Mouse (Mus musculus): ENCODE data around the gene Igsf11. TPM values are rescaled to one million over a fixed set of nuclear protein-coding genes. Genes with fewer than 3 reads are reported as not detected.

The Igsf11 gene
- total RNA-seq, 2 experiments from 2014 or later = 0.17 to 0.18 TPM

GRCm38 (mm10) chr16:38945111-38945510 is 52.6 kb downstream of the Igsf11 start:
- H3K27ac ChIP-seq = no peak overlapping the region
- no peak for TF ChIP-seq CTCF (IDR thresholded peaks at IDR 0.05)
- no peak overlapping the region for H3K4me3 ChIP-seq
- intact Hi-C loops (cut with DNase I) = no loop called here
- no peak for DNase-seq

- Histone ChIP-seq H3K4me3 (no peak overlapping the region), H3K27ac (no peak overlapping the region)
- DNase-seq = no peak
- TF ChIP-seq CTCF (IDR thresholded peaks at IDR 0.05) = no peak
- intact Hi-C loops (cut with DNase I) = no loop called here
Measured at GRCm38 (mm10) chr16:38945581-38945981, 53.1 kb downstream of the Igsf11 start.

GRCm38 (mm10) chr16:38946453-38946852 is 54.0 kb downstream of the Igsf11 start:
- no peak for TF ChIP-seq CTCF (IDR thresholded peaks at IDR 0.05)
- no peak for DNase-seq
- H3K4me3 ChIP-seq = no peak overlapping the region
- no peak overlapping the region for H3K27ac ChIP-seq
- intact Hi-C loops (cut with DNase I) = no loop called here

GRCm38 (mm10) chr16:38947141-38947879 is 54.8 kb downstream of the Igsf11 start:
- intact Hi-C loops (cut with DNase I) = no loop called here
- TF ChIP-seq CTCF (IDR thresholded peaks at IDR 0.05) = no peak
- DNase-seq = no peak
- H3K4me3 ChIP-seq = no peak overlapping the region
- H3K27ac ChIP-seq = no peak overlapping the region

- Histone ChIP-seq H3K4me3 (no peak overlapping the region), H3K27ac (no peak overlapping the region)
- TF ChIP-seq CTCF (IDR thresholded peaks at IDR 0.05) = no peak
- no peak for DNase-seq
- intact Hi-C loops (cut with DNase I) = no loop called here
Measured at GRCm38 (mm10) chr16:38948441-38948840, 56.0 kb downstream of the Igsf11 start.

- H3K4me3 ChIP-seq = no peak overlapping the region
- no peak for TF ChIP-seq CTCF (IDR thresholded peaks at IDR 0.05)
- no peak for DNase-seq
- intact Hi-C loops (cut with DNase I) = no loop called here
- no peak overlapping the region for H3K27ac ChIP-seq
Measured at GRCm38 (mm10) chr16:38952881-38953280, 60.4 kb downstream of the Igsf11 start.

- TF ChIP-seq CTCF (IDR thresholded peaks at IDR 0.05) = no peak
- intact Hi-C loops (cut with DNase I) = no loop called here
- Histone ChIP-seq H3K27ac (no peak overlapping the region), H3K4me3 (no peak overlapping the region)
- no peak for DNase-seq
Measured at GRCm38 (mm10) chr16:38953821-38954220, 61.4 kb downstream of the Igsf11 start.

- no peak overlapping the region for H3K27ac ChIP-seq
- intact Hi-C loops (cut with DNase I) = no loop called here
- no peak for DNase-seq
- H3K4me3 ChIP-seq = no peak overlapping the region
- TF ChIP-seq CTCF (IDR thresholded peaks at IDR 0.05) = no peak
Measured at GRCm38 (mm10) chr16:38954501-38955288, 62.2 kb downstream of the Igsf11 start.

GRCm38 (mm10) chr16:38955296-38955695 is 62.8 kb downstream of the Igsf11 start:
- TF ChIP-seq CTCF (IDR thresholded peaks at IDR 0.05) = no peak
- intact Hi-C loops (cut with DNase I) = no loop called here
- DNase-seq = no peak
- Histone ChIP-seq H3K27ac (no peak overlapping the region), H3K4me3 (no peak overlapping the region)

- intact Hi-C loops (cut with DNase I) = no loop called here
- no peak overlapping the region for H3K27ac ChIP-seq
- DNase-seq = no peak
- H3K4me3 ChIP-seq = no peak overlapping the region
- no peak for TF ChIP-seq CTCF (IDR thresholded peaks at IDR 0.05)
Measured at GRCm38 (mm10) chr16:38958801-38959200, 66.3 kb downstream of the Igsf11 start.

GRCm38 (mm10) chr16:38960550-38960949 is 68.1 kb downstream of the Igsf11 start:
- intact Hi-C loops (cut with DNase I) = no loop called here
- Histone ChIP-seq H3K4me3 (no peak overlapping the region), H3K27ac (no peak overlapping the region)
- no peak for DNase-seq
- TF ChIP-seq CTCF (IDR thresholded peaks at IDR 0.05) = no peak

- TF ChIP-seq CTCF (IDR thresholded peaks at IDR 0.05) = no peak
- no peak for DNase-seq
- Histone ChIP-seq H3K27ac (no peak overlapping the region), H3K4me3 (no peak overlapping the region)
- intact Hi-C loops (cut with DNase I) = no loop called here
Measured at GRCm38 (mm10) chr16:38961865-38962264, 69.4 kb downstream of the Igsf11 start.

- TF ChIP-seq CTCF (IDR thresholded peaks at IDR 0.05) = no peak
- Histone ChIP-seq H3K27ac (no peak overlapping the region), H3K4me3 (no peak overlapping the region)
- DNase-seq = no peak
- intact Hi-C loops (cut with DNase I) = no loop called here
Measured at GRCm38 (mm10) chr16:38962695-38963094, 70.2 kb downstream of the Igsf11 start.
